Mouse (Mus musculus): ENCODE results near the gene Timd4.
A peak's percentile ranks its signal among the peaks of the same experiment; 100 is the strongest.

Gene Timd4

DNA sequence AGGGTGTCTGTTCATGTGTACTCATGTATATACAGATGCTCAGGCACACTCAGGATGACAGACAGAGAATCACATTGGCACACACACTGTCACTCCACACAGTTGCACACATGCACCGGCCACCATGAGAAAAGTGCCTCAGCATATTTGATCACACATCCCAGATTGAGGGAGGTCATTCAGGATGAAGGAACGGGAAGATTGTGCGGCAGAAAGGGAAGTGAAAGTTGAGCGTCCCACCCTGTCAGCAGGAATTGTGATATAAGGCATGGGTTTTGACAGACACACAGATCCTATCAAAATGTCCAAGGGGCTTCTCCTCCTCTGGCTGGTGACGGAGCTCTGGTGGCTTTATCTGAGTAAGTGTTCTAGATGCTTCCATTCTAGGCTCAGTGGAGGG lies at the start of gene Timd4:
Gene Timd4 (plus strand): TSS at position 290 of the 400 bp plus-strand sequence.
- no peak for DNase-seq

DNA sequence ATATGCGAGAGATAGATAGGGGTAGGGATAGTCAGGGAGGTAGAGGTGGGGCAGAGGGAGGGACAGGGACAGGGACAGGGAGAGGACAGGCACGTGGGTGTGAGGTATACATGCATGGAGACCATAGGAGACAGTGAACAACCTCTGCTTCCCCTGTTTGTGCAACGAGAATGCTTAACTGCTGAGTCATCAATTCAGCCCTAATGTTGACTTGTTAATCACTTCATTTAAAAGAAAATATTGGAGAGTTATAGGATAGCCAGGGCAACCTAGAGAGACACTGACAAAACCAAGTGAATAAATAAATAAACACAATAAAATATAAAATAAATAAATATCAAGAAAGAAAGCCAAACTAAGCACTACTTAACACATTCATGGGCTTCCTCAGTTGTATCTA lies 33.7 kb upstream of the Timd4 start:
- no peak for DNase-seq

DNA sequence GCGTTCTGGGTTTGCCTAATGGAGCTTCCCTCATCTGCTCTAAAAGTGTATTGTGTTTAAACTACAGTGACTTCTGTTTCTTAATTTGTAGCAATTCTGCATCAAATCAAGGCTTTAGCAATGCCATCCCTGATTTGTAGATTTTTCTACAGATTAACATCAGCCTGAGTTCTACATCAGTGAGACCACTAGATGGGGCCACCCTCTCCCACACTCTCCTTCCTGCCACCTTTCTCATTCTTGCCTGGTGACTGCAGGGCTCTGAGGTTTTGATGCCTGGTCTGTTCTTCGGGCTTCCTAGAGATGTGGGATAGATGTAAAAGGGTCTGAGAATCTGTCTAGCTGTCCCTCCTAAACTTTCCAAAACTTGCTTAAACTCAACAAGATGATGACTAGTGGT lies 30.8 kb upstream of the Timd4 start:
- DNase-seq = no peak

DNA sequence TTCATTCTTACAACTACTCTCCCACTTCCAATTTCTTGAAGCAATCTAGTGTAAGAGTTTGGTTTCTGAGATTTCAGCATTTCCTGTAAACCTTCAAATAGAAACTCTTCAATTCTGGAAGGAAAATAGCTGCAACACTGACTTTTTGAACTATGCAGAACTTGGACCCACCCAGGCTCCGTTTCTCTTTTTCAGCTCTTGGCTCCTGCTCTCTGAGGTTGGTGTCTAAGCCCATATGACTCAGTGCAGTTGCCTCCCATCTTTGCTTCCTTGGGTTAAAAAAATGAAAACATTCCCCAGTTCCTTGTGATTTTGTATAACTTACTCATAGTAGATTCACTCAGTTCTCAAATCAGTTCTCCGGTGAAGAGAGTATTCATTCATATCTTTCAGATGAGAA lies 6.2 kb upstream of the Timd4 start:
- no peak for DNase-seq

DNA sequence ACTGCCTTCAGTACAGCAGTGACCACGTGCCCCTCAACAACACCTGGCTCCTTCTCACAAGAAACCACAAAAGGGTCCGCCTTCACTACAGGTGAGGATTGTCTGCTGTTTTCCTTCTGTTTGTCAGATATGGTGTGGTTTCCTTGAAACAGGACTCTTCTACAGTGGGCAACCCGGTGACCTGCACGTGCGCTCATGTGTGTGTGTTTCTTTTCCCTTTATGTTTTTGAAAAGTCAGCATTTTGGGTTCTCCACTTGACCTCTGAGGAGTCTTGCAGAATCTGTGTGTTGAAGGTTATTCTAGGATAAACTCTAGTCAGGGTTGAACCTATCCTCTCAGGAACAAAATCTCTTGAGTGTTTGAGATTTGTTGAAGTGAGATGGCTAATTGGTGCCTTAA lies 7.1 kb downstream of the Timd4 start:
- DNase-seq = no peak

DNA sequence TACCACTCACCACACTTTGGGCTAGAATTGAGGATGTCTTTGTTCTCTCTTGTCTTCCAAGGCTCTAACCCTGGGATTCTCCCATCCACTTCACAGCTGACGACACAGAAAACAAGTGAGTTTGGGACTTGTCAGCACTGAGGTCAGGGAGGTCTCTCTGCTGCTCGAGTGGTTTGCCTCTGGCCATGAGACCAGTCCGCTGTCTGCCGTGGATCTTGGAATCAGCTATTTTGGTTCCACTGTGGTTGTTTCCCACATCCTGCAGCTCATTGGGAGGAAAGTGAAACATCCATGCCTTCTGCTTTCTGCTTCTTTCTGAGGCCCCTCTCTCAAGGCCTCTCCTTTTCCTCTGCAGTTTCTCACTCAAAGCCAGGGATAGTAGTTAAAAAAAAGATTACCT lies 9.3 kb downstream of the Timd4 start:
- no peak for DNase-seq

DNA sequence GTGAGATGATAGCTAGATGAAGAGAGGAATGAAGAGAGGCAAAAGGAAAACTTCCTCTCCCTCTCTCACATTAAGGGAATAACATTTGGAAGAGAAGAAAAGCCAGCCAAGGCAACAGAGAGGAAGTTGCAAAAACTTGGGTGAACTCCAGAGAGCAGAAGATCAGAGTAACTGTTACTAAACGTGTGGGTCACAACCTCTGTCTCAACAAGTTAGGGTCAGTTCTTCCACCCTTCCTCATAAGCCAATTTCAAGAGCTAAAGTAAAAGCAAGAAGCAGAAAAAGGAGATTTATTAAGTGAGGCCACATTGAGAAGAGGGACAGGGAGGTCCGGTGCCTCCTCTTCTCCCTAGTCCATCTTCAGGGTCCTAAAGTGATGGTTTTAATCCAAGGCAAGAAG lies 19.7 kb downstream of the Timd4 start:
- DNase-seq = no peak

GRCm38 (mm10) chr11:46835080-46835479 lies 24.5 kb downstream of the Timd4 start:
- DNase-seq = no peak

GRCm38 (mm10) chr11:46842015-46842726 lies 31.6 kb downstream of the Timd4 start:
- DNase-seq = no peak

DNA sequence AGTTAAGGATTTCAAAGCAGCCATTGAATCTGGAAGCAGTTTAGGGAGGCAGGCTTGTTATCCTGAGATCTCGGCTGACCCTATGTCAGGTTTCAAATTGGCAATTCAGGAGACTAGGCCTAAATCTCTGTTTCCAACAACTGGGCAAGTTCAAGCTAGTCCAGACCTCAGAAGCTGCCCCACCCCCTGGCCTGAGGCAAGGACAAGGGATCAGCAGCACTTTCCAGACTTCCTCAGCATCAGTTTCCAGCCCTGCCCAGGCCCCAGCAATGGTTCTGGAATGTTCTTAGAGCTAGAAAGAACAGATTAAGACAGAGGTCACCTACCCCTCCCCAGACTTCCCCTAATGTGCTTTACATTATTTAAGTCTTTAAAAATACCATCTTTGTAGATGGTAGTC lies 36.1 kb downstream of the Timd4 start:
- DNase-seq = peak; percentile 62

GRCm38 (mm10) chr11:46847827-46848220 lies 37.2 kb downstream of the Timd4 start:
- DNase-seq = no peak

GRCm38 (mm10) chr11:46848221-46848971 lies 37.8 kb downstream of the Timd4 start:
- DNase-seq = no peak

- no peak for DNase-seq
Observed at GRCm38 (mm10) chr11:46864809-46865208, 54.2 kb downstream of the Timd4 start.

DNA sequence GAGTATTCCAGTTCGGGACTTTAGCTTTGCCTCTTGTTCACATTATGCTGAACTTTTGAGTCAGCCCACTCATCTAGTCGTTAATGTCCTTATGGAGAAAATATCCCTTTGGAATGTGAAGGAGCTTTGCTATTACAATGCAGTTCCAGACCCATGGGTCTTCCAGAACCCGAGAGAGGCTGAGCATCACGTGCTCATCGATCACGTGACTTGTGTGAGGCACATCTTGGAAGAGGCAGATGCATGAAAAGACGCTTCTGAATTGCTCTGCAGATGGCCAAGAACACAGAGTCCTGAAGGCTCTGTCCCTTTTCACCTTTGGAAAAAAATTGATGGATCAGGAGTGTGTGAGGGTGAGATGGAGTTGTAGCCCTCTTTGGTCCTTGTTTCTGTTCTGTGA lies 58.0 kb downstream of the Timd4 start:
- DNase-seq = no peak

DNA sequence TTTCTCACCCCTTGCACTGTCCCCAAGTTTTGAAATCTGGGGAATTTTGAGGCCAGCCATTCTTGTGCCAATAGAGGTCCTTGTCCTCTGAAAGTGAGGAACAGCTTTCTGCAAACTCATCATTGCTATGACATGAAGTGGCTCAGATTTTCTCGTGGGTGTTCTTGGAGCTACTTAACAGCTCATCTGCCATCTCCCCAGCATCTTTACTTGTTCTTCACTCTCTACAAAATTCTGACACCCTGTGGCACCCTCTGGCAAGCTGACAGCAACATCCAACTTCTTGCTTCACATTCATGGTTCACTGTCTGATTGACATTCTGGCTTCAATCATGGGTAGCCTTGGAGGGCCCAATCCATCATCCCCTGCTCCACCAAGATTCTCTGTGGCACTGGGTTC lies 65.2 kb downstream of the Timd4 start:
- no peak for DNase-seq

DNA sequence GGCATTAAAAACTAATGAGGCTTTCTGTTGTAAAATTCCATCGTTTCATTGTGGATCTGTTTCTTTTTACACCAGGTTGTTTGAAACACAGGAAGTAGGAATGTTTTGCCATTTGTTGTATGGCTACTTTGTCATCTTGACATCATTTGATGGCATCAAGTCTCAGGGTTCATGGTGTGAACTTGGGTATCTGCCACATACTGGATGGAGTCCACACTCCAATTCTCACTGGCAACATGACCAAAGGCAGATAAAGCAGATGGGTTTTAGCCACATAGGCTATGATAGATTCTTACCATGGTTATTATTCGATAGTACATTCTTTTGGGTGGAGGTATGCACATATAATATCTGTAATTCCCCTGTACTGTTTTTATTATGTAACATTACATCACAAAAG lies 71.9 kb downstream of the Timd4 start:
- no peak for DNase-seq

DNA sequence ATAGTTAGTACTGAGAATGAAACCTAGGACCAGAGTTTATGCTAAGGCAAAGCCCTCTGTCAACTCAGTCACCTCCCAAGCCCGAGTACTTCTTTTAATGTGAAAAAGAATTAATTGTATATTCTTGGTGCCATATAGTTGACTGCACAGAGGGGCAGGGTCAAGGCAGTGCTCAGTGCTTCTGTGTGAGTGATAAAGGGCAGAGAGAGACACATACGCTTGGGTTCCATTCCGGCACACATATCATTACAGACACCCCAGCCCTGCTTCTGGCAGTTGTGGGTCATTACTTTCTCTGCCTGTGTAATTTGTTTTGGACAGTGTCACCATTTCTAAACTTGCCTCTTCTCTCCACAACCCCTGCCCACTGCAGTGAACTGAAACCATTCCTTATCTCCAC lies 78.5 kb downstream of the Timd4 start:
- no peak for DNase-seq

All from kidney, adult 11 months (tissue).